Mouse (Mus musculus) embryonic facial prominence, embryonic 11.5 days (tissue): ENCODE results near the gene Ralgapa2. TPM values are rescaled to one million over a fixed set of nuclear protein-coding genes. Genes with fewer than 3 reads are reported as not detected.
A peak's percentile ranks its signal among the peaks of the same experiment; 100 is the strongest.

ENCODE experiments used
- ATAC-seq: fragments of 200-750 bp; cut with Nextera tagmentation; replicated peaks from 2 replicates; pipeline ENCODE4 v1.8.0; 2017; ENCODE audit warnings: low read depth; ENCODE audit not compliant: insufficient number of reproducible peaks, low FRiP score, low TSS enrichment
- DNase-seq: peaks from one replicate; pipeline ENCODE4 v3.0.0-alpha.2; 2015; ENCODE audit warnings: low spot score
- H3K27ac ChIP-seq: fragments of 300-500 bp; sonication (generic); replicated peaks from 2 replicates; pipeline ENCODE4 v1.5.1; 2014; ENCODE audit warnings: mild to moderate bottlenecking, low read depth, low read length, control low read depth
- H3K27me3 ChIP-seq: fragments of 300-500 bp; sonication (generic); 2 replicates; pipeline ENCODE4 v1.6.1; 2014; ENCODE audit warnings: mild to moderate bottlenecking, low read length, moderate library complexity, mixed read lengths; ENCODE audit not compliant: control insufficient read depth, insufficient read depth
- H3K36me3 ChIP-seq: fragments of 300-500 bp; sonication (generic); replicated peaks from 2 replicates; pipeline ENCODE4 v1.6.1; 2014; ENCODE audit warnings: low read depth, mild to moderate bottlenecking, low read length, moderate library complexity, mixed read lengths; ENCODE audit not compliant: control insufficient read depth, insufficient read depth
- H3K4me1 ChIP-seq: fragments of 300-500 bp; sonication (generic); 2 replicates; pipeline ENCODE4 v1.6.1; 2014; ENCODE audit warnings: low read length, mixed read lengths; ENCODE audit not compliant: control insufficient read depth, insufficient read depth
- H3K4me2 ChIP-seq: fragments of 300-500 bp; sonication (generic); 2 replicates; pipeline ENCODE4 v1.6.1; 2014; ENCODE audit warnings: low read depth, mild to moderate bottlenecking, control low read depth, low read length, moderate library complexity
- H3K4me3 ChIP-seq: fragments of 300-500 bp; sonication (generic); 2 replicates; pipeline ENCODE4 v1.5.1; 2014; ENCODE audit warnings: low read depth, low read length, control low read depth
- H3K9ac ChIP-seq: fragments of 300-500 bp; sonication (generic); replicated peaks from 2 replicates; pipeline ENCODE4 v1.6.1; 2014; ENCODE audit warnings: mild to moderate bottlenecking, control low read depth, low read length
- H3K9me3 ChIP-seq: fragments of 300-500 bp; sonication (generic); replicated peaks from 2 replicates; pipeline ENCODE4 v1.6.1; 2016; ENCODE audit warnings: mild to moderate bottlenecking, low read length, inconsistent platforms, mixed read lengths; ENCODE audit not compliant: control insufficient read depth
- WGBS: fragments of 180-500 bp; shearing (Covaris S2); extraction: QIAGEN DNeasy Blood & Tissue Kit; methylation state at CpG from one replicate; pipeline ENCODE4 v1.1.7; 2014; 5-methylcytosine and 5-hydroxymethylcytosine counted together
- polyA plus RNA-seq: library from polyadenylated mRNA; unstranded; fragments of >200 nt; fragmentation: Nextera tagmentation; extraction: Ambion mirVana; gene quantifications from 2 replicates; pipeline ENCODE4 v1.2.1, GENCODE M21; 2014

Ralgapa2 gene
- polyA plus RNA-seq, 1 experiment from 2014 or later, result 8.2 TPM

DNA sequence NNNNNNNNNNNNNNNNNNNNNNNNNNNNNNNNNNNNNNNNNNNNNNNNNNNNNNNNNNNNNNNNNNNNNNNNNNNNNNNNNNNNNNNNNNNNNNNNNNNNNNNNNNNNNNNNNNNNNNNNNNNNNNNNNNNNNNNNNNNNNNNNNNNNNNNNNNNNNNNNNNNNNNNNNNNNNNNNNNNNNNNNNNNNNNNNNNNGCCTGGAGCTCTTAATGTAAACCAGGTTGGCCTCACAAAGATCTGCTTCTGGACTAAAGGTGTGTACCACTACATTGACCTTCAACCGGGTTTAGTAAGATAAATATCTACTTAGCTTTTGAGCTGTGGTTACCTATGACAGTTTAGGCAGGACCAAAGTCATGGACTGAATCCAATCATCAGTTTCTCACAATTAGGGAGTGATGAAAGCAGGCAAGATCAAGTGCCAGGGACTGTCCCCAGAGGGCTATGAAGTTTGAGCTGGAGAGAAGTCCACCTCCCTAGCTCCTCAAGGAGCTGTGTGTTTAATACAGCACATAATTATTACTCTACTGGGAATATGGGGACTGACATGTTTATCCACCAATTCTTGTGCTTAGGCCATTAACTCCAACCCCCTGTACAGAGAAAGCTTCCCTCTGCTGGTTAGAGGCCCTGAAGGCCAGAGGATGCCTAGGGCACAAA, 32.1 kb upstream of the Ralgapa2 start:
- Histone ChIP-seq H3K27ac (no peak overlapping the region), H3K9ac (no peak overlapping the region), H3K4me2 (no peak overlapping the region), H3K4me1 (no peaks in the 10 kb centered on the region), H3K36me3 (no peaks in the 10 kb centered on the region), H3K27me3 (no peaks in the 10 kb centered on the region), H3K9me3 (0 out of 2 replicates have a peak, but pooled peaks cover 5% of the 10 kb centered on the region), H3K4me3 (no peak overlapping the region)
- ATAC-seq, result no peak
- no peak for DNase-seq
- WGBS, result 65% methylated on average over 1 of the region's 1 CpGs

DNA sequence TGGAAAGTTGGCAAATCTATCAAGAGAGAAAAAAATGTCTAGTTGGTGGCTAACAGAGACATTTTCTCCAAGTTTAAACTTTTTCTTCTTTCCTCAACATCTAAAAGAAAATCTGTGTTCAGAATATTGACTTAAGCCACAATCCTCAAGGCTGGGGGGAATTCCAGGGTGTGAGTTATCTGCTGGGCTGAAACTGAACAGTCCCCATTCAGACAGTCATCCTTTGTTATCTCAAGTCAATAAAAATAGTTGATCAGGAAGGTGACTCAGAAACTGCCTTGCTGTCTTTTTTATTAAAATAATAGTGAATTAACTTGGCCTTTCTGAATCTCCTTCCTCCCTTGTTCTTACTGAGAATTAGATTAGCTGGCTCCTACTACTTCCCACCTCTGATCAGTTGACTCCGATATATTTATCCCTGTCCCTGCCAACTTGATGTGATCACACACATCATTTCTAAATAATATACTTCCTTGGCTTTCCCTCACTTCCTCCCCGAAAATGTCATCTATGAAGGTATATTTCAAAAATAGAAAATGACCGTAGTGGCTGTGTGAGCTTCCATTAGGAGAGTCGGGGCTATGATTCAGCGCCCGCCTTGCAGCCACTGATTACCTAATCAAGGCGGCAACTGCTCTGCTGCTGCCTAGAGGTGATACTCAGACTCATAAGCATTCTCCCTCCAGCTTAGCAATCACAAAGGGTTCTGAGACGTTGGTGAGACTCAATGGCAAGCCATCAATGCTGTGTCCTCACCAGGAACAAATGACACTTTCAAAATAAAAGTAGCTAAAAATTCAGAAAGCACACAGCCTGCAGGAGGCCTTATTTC, 21.2 kb upstream of the Ralgapa2 start:
- DNase-seq (no peak), ATAC-seq (no peak)
- H3K27me3 ChIP-seq, result no peaks in the 10 kb centered on the region
- no peak overlapping the region for H3K9ac ChIP-seq
- no peak overlapping the region for H3K4me3 ChIP-seq
- no peaks in the 10 kb centered on the region for H3K36me3 ChIP-seq
- H3K4me1 ChIP-seq, result no peaks in the 10 kb centered on the region
- 79% methylated on average over 8 of the region's 8 CpGs for WGBS
- no peak overlapping the region for H3K4me2 ChIP-seq
- no peaks in the 10 kb centered on the region for H3K9me3 ChIP-seq
- no peak overlapping the region for H3K27ac ChIP-seq

DNA sequence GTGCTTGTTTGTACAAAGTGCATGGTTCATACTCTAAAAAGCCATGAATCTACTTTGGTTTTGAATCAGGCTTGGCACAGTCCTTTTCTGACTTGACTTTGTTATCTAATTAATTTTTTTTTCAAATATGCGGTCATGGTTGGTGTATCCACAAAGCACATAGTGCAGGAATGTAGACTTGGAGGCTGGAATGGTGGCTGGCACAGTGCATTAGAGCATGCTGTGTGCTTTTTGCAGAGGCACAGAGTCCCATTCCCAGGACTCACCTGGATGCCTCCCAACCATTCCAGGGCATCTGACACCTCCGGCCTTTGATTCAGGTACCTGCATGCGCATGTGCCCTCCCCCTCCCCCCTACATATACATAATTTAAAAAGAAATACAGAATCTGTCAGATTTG, 20.3 kb upstream of the Ralgapa2 start:
- Histone ChIP-seq H3K9me3 (no peaks in the 10 kb centered on the region), H3K36me3 (no peaks in the 10 kb centered on the region), H3K9ac (no peak overlapping the region), H3K27me3 (no peaks in the 10 kb centered on the region), H3K4me2 (no peak overlapping the region), H3K27ac (no peak overlapping the region), H3K4me1 (no peaks in the 10 kb centered on the region), H3K4me3 (no peak overlapping the region)
- no peak for DNase-seq
- WGBS, result 94% methylated on average over 3 of the region's 3 CpGs
- no peak for ATAC-seq

DNA sequence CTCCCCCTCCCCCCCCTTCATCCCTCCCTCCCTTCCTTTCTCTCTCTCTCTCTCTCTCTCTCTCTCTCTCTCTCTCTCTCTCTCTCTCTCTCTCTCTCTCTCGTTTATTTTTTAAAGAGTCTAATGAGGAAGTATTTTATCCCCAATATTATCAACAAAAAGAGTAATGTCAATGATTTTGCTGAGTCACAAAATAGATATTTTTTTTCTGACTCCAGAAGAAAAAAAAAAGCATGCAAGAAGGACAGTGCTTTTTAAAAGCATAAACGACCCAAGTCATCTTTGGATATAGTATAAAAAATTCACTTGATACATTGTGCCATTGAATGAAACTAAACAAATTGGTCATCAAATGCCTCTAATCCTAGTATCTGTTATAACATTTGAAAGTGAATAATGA, 13.3 kb upstream of the Ralgapa2 start:
- Histone ChIP-seq H3K27ac (no peak overlapping the region), H3K4me1 (no peaks in the 10 kb centered on the region), H3K27me3 (no peaks in the 10 kb centered on the region), H3K4me3 (no peak overlapping the region), H3K4me2 (no peak overlapping the region), H3K9ac (no peak overlapping the region), H3K36me3 (no peaks in the 10 kb centered on the region), H3K9me3 (no peaks in the 10 kb centered on the region)
- ATAC-seq, result no peak
- DNase-seq, result no peak
- 66% methylated on average over 2 of the region's 2 CpGs for WGBS

DNA sequence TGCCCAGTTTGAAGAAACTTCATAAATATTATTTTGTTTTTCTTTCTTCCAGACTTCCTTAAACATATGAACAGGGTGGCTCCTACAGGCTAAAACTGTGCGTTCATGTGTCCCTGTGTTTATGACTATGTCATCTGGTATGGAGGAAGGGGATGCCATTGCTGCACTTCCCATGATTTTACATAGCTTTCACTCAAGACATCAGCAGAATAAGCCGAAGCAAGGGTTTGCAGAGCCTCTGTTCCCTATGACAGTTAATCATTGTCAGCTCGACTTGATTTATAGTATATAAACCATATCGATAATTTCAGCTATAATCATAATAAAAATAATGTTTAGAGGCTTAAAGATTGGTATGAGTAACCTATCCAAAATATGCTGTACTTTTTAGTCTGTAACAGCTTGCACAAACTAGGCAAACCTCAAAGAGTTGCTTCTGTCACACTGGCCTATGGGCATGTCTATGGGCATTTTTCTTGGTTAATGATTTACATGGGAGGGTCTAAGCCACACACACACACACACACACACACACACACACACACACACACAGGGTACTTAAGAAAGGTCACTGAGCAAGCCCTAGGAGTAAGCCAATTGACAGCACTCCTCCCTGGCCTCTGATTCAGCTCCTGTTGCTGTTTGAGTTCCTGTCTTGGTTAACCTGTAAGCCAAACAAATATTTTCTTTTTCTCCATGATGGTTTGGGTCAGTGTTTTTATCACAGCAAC, 12.7 kb upstream of the Ralgapa2 start:
- DNase-seq (no peak), ATAC-seq (no peak)
- no peak overlapping the region for H3K27ac ChIP-seq
- no peak overlapping the region for H3K9ac ChIP-seq
- no peak overlapping the region for H3K4me3 ChIP-seq
- 86% methylated on average over 4 of the region's 4 CpGs for WGBS
- no peaks in the 10 kb centered on the region for H3K27me3 ChIP-seq
- H3K4me1 ChIP-seq, result no peaks in the 10 kb centered on the region
- H3K4me2 ChIP-seq, result no peak overlapping the region
- no peaks in the 10 kb centered on the region for H3K9me3 ChIP-seq
- no peaks in the 10 kb centered on the region for H3K36me3 ChIP-seq

DNA sequence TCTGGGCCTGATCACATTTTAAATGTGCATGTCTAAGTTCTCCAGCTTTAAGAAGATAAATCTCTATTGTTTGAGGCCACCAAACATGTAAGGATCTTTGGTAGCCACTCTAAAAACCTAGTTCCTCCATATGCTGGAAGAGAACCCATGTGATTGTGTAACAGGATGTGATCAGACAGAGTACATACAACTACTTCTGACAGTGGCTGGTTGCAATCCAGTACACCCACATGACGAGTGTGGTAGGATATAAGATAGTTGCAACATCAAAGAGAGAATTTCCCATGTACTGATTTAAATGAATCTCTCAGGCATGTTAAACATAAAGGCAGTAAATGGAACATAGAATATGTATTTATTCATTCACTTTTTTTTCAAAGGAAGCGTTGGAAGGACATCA, 4.8 kb upstream of the Ralgapa2 start:
- H3K36me3 ChIP-seq, result no peaks in the 10 kb centered on the region
- 87% methylated on average over 2 of the region's 2 CpGs for WGBS
- no peak overlapping the region for H3K9ac ChIP-seq
- no peak for ATAC-seq
- H3K9me3 ChIP-seq, result no peaks in the 10 kb centered on the region
- H3K4me3 ChIP-seq, result no peak overlapping the region
- no peak overlapping the region for H3K27ac ChIP-seq
- H3K27me3 ChIP-seq, result no peaks in the 10 kb centered on the region
- no peaks in the 10 kb centered on the region for H3K4me1 ChIP-seq
- H3K4me2 ChIP-seq, result no peak overlapping the region
- DNase-seq, result no peak

DNA sequence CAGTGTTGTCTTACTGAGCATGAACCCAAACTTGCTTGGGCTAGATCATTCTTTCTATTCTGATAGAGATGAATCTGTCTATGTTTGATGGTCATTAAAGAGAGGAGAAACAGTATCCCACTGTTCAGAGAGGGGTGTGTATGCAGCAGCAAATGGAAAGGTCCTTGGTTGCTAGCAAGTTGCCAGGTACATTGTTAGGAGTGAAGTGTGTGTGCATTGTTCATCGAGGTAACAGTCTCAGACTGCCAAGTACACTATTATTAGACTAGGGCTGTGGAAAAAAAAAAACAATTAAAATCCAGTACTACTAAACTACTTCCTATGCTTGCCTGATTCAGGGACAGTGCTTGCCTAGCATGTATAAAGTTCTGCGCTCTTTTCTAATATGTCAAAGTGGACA, 2.9 kb upstream of the Ralgapa2 start:
- Histone ChIP-seq H3K9me3 (no peaks in the 10 kb centered on the region), H3K4me1 (no peaks in the 10 kb centered on the region), H3K4me2 (no peak overlapping the region), H3K27me3 (no peaks in the 10 kb centered on the region), H3K9ac (no peak overlapping the region), H3K36me3 (no peaks in the 10 kb centered on the region), H3K27ac (no peak overlapping the region), H3K4me3 (no peak overlapping the region)
- DNase-seq, result no peak
- no peak for ATAC-seq
- 84% methylated on average over 2 of the region's 2 CpGs for WGBS

DNA sequence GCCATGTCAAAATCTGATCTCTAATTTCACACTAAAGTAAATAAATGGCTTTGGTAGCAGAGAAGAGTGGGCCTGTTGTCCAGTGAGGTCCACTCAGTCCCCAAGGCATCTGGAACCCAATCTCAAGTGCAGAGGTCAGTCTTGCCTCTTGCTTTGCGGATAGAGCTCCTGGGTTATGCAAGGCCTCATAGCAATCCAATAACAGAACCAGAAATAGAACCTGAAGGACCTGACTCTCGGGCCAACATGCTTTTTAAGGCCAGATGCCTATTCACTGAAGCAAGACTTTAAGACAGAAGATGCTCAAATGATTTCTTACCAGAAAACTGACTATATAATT, 407 bp upstream of the Ralgapa2 start:
- no peak for DNase-seq
- H3K4me3 ChIP-seq, result no peak overlapping the region

More for the DNA sequence above, 407 bp upstream of the Ralgapa2 start:
- Histone ChIP-seq H3K4me2 (no peak overlapping the region; the same call in 1 of the 2 replicates), H3K9me3 (no peaks in the 10 kb centered on the region), H3K4me1 (no peaks in the 10 kb centered on the region), H3K9ac (no peak overlapping the region), H3K27me3 (no peaks in the 10 kb centered on the region), H3K27ac (no peak overlapping the region), H3K36me3 (no peaks in the 10 kb centered on the region)
- ATAC-seq, result peak; percentile 2
- 65% methylated on average over 2 of the region's 2 CpGs for WGBS
